Mouse (Mus musculus): ENCODE measurements at regions not wholly inside any gene's neighbourhood (a gene's known extent, or its start where the extent isn't known, plus 50 kb on each side); places are given as distances from the start of the nearest gene placed in this dataset.

GRCm38 (mm10) chr11:89831577-89832110 is 54.2 kb upstream of the Ankfn1 start:
- no peaks in the 10 kb centered on the region for H3K27me3 ChIP-seq (ENCODE audit: control insufficient read depth, insufficient read depth, low read depth, low read length)
- no peak overlapping the region for H3K4me2 ChIP-seq (ENCODE audit: low read length)
- WGBS, result 90% methylated on average over 8 of the region's 8 CpGs
- no peaks in the 10 kb centered on the region for H3K9me3 ChIP-seq (replicated peaks; ENCODE audit: control insufficient read depth, low read length, poor library complexity, severe bottlenecking)
- H3K27ac ChIP-seq (ENCODE audit: low read length), result no peak overlapping the region
- no peaks in the 10 kb centered on the region for H3K4me1 ChIP-seq (ENCODE audit: control insufficient read depth, insufficient read depth, low read length)
- no peak overlapping the region for H3K4me3 ChIP-seq (ENCODE audit: low read depth, low read length)
- H3K9ac ChIP-seq (ENCODE audit: low read depth, low read length), result no peak overlapping the region
- no peaks in the 10 kb centered on the region for H3K36me3 ChIP-seq (ENCODE audit: control insufficient read depth, insufficient read depth, low read length)
- ATAC-seq, result no peak

Data from midbrain, embryonic 16.5 days (tissue).